Mouse (Mus musculus) adrenal gland, adult 10 weeks (tissue): ENCODE data around the gene Rbm26. TPM values are rescaled to one million over a fixed set of nuclear protein-coding genes. Genes with fewer than 3 reads are reported as not detected.

Experiments
- polyA plus RNA-seq: library from polyadenylated mRNA; stranded (reverse); fragments of 350-450 nt; fragmentation: Illumina TruSeq; extraction: RNeasy Lipid Tissue Mini Kit (QIAGEN cat#74804); gene quantifications from one replicate; pipeline ENCODE4 v1.2.3, GENCODE M21; 2014; ENCODE audit warnings: low read depth, low replicate concordance

The Rbm26 gene
- polyA plus RNA-seq: 115 TPM

GRCm38 (mm10) chr14:105177238-105177693 is at the start of gene Rbm26:
TSS of gene Rbm26 (minus strand) at chr14:105177327.

Other genes starting within 250 kb of the Rbm26 start
- 96.8 TPM for gene Ndfip2, start 81.2 kb upstream of the Rbm26 start, polyA plus RNA-seq